Mouse (Mus musculus): ENCODE data around the gene Mrgprf. TPM values are rescaled to one million over a fixed set of nuclear protein-coding genes. Genes with fewer than 3 reads are reported as not detected.

Mrgprf gene
- total and polyA plus RNA-seq, 2 experiments from 2014 or later, result 4.6 to 6.8 TPM

GRCm38 (mm10) chr7:145266011-145266410 lies 34.6 kb upstream of the Mrgprf start:
- Histone ChIP-seq H3K9ac (replicated peaks; ENCODE audit: low read length, poor library complexity, severe bottlenecking) (no peak overlapping the region), H3K4me1 (ENCODE audit: insufficient read depth, low read length) (no peaks in the 10 kb centered on the region), H3K27me3 (ENCODE audit: insufficient read depth, low read length) (no peaks in the 10 kb centered on the region), H3K36me3 (ENCODE audit: insufficient read depth, low read length) (no peaks in the 10 kb centered on the region), H3K9me3 (ENCODE audit: low read length) (no peaks in the 10 kb centered on the region), H3K27ac (ENCODE audit: low read depth, low read length) (no peak overlapping the region), H3K4me2 (ENCODE audit: low read depth, low read length, poor library complexity, severe bottlenecking) (no peak overlapping the region), H3K4me3 (ENCODE audit: low read depth, low read length) (no peak overlapping the region)
- DNase-seq (ENCODE audit: low spot score) (no peak), ATAC-seq (ENCODE audit: low FRiP score) (no peak)
- TF ChIP-seq CTCF (IDR thresholded peaks at IDR 0.05), result no peak
- 93% methylated on average over 2 of the region's 2 CpGs for WGBS

GRCm38 (mm10) chr7:145268890-145269289 lies 31.7 kb upstream of the Mrgprf start:
- Histone ChIP-seq H3K27ac (ENCODE audit: low read depth, low read length) (no peak overlapping the region), H3K4me3 (ENCODE audit: low read depth, low read length) (no peak overlapping the region), H3K4me1 (ENCODE audit: insufficient read depth, low read length) (no peaks in the 10 kb centered on the region), H3K9ac (replicated peaks; ENCODE audit: low read length, poor library complexity, severe bottlenecking) (no peak overlapping the region), H3K9me3 (ENCODE audit: low read length) (no peaks in the 10 kb centered on the region), H3K27me3 (ENCODE audit: insufficient read depth, low read length) (no peaks in the 10 kb centered on the region), H3K36me3 (ENCODE audit: insufficient read depth, low read length) (0 out of 2 replicates have a peak, but pooled peaks cover 3% of the 10 kb centered on the region), H3K4me2 (ENCODE audit: low read depth, low read length, poor library complexity, severe bottlenecking) (no peak overlapping the region)
- 96% methylated on average over 7 of the region's 7 CpGs for WGBS
- ATAC-seq (ENCODE audit: low FRiP score) (no peak), DNase-seq (ENCODE audit: low spot score) (no peak)
- TF ChIP-seq CTCF (IDR thresholded peaks at IDR 0.05), result no peak

GRCm38 (mm10) chr7:145270955-145271354 lies 29.7 kb upstream of the Mrgprf start:
- Histone ChIP-seq H3K27ac (ENCODE audit: low read depth, low read length) (no peak overlapping the region), H3K4me2 (ENCODE audit: low read depth, low read length, poor library complexity, severe bottlenecking) (no peak overlapping the region), H3K9me3 (ENCODE audit: low read length) (no peaks in the 10 kb centered on the region), H3K4me3 (ENCODE audit: low read depth, low read length) (no peak overlapping the region), H3K4me1 (ENCODE audit: insufficient read depth, low read length) (no peaks in the 10 kb centered on the region), H3K9ac (replicated peaks; ENCODE audit: low read length, poor library complexity, severe bottlenecking) (no peak overlapping the region), H3K36me3 (ENCODE audit: insufficient read depth, low read length) (0 out of 2 replicates have a peak, but pooled peaks cover 3% of the 10 kb centered on the region), H3K27me3 (ENCODE audit: insufficient read depth, low read length) (no peaks in the 10 kb centered on the region)
- no peak for ATAC-seq (ENCODE audit: low FRiP score)
- WGBS, result 92% methylated on average over 5 of the region's 5 CpGs
- DNase-seq (ENCODE audit: low spot score), result no peak
- TF ChIP-seq CTCF (IDR thresholded peaks at IDR 0.05), result no peak

GRCm38 (mm10) chr7:145275488-145275887 lies 25.1 kb upstream of the Mrgprf start:
- Histone ChIP-seq H3K4me1 (ENCODE audit: insufficient read depth, low read length) (no peaks in the 10 kb centered on the region), H3K4me3 (ENCODE audit: low read depth, low read length) (no peak overlapping the region), H3K27ac (ENCODE audit: low read depth, low read length) (no peak overlapping the region), H3K27me3 (ENCODE audit: insufficient read depth, low read length) (no peaks in the 10 kb centered on the region), H3K9me3 (ENCODE audit: low read length) (no peaks in the 10 kb centered on the region), H3K9ac (replicated peaks; ENCODE audit: low read length, poor library complexity, severe bottlenecking) (no peak overlapping the region), H3K4me2 (ENCODE audit: low read depth, low read length, poor library complexity, severe bottlenecking) (no peak overlapping the region), H3K36me3 (ENCODE audit: insufficient read depth, low read length) (peaks cover 6% of the 10 kb centered on the region; the same call in 1 of the 2 replicates)
- ATAC-seq (ENCODE audit: low FRiP score) (no peak), DNase-seq (ENCODE audit: low spot score) (no peak)
- 84% methylated on average over 3 of the region's 3 CpGs for WGBS
- no peak for TF ChIP-seq CTCF (IDR thresholded peaks at IDR 0.05)

GRCm38 (mm10) chr7:145281396-145281795 lies 19.2 kb upstream of the Mrgprf start:
- DNase-seq (ENCODE audit: low spot score), result no peak
- TF ChIP-seq CTCF (IDR thresholded peaks at IDR 0.05), result no peak

GRCm38 (mm10) chr7:145283041-145283440 lies 17.6 kb upstream of the Mrgprf start:
- Histone ChIP-seq H3K9ac (replicated peaks; ENCODE audit: low read length, poor library complexity, severe bottlenecking) (no peak overlapping the region; the same call in 1 of the 2 replicates), H3K36me3 (ENCODE audit: insufficient read depth, low read length) (peaks cover 2% of the 10 kb centered on the region; the same call in 1 of the 2 replicates), H3K27me3 (ENCODE audit: insufficient read depth, low read length) (no peaks in the 10 kb centered on the region), H3K4me3 (ENCODE audit: low read depth, low read length) (peak overlapping the region; percentile 39; the same call in 1 of the 2 replicates), H3K9me3 (ENCODE audit: low read length) (no peaks in the 10 kb centered on the region), H3K4me2 (ENCODE audit: low read depth, low read length, poor library complexity, severe bottlenecking) (peak overlapping the region; percentile 73), H3K27ac (ENCODE audit: low read depth, low read length) (no peak overlapping the region), H3K4me1 (ENCODE audit: insufficient read depth, low read length) (no peaks in the 10 kb centered on the region)
- ATAC-seq (ENCODE audit: low FRiP score), result no peak
- no peak for DNase-seq (ENCODE audit: low spot score)
- no peak for TF ChIP-seq CTCF (IDR thresholded peaks at IDR 0.05)
- WGBS, result 57% methylated on average over 4 of the region's 4 CpGs

More at GRCm38 (mm10) chr7:145281396-145281795, 19.2 kb upstream of the Mrgprf start:
- Histone ChIP-seq H3K4me3 (ENCODE audit: low read depth, low read length) (no peak overlapping the region), H3K36me3 (ENCODE audit: insufficient read depth, low read length) (peaks cover 2% of the 10 kb centered on the region; the same call in 1 of the 2 replicates), H3K9ac (replicated peaks; ENCODE audit: low read length, poor library complexity, severe bottlenecking) (no peak overlapping the region), H3K27me3 (ENCODE audit: insufficient read depth, low read length) (no peaks in the 10 kb centered on the region), H3K27ac (ENCODE audit: low read depth, low read length) (no peak overlapping the region), H3K4me1 (ENCODE audit: insufficient read depth, low read length) (no peaks in the 10 kb centered on the region), H3K4me2 (ENCODE audit: low read depth, low read length, poor library complexity, severe bottlenecking) (no peak overlapping the region), H3K9me3 (ENCODE audit: low read length) (no peaks in the 10 kb centered on the region)
- WGBS, result 94% methylated on average over 4 of the region's 4 CpGs
- no peak for ATAC-seq (ENCODE audit: low FRiP score)

Data from midbrain, postnatal 0 days (tissue).